Mouse (Mus musculus): ENCODE measurements around the gene Rpl24.

DNA sequence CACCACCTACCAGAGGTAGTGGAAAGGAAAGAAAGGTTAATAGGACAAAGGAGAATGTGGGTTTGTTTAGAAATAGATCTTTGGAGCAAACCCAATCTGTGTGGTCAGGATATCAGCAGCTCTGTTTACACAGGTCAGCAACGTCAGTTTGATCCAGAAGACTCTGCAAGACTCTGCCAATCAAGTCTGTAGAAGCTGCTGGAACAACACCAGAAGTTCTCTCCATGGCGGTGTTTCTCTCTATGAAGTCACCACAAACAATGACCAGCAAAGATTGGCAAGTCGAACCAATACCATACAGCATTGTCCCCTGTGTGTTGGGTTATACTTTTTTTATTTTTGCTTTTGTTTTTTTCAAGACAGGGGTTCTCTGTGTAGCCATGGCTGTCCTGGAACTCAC, 18.8 kb upstream of the Rpl24 start:
- no peak for TF ChIP-seq POLR2A (IDR thresholded peaks at IDR 0.05; ENCODE audit: low read depth, low read length)
- no peak for TF ChIP-seq CTCF (IDR thresholded peaks at IDR 0.05; ENCODE audit: extremely low read depth, insufficient read length, insufficient replicate concordance, low read depth, low read length)

Measured in small intestine, adult 2 months (tissue).